Mouse (Mus musculus): ENCODE measurements around the gene Zfand2a.

Zfand2a gene

DNA sequence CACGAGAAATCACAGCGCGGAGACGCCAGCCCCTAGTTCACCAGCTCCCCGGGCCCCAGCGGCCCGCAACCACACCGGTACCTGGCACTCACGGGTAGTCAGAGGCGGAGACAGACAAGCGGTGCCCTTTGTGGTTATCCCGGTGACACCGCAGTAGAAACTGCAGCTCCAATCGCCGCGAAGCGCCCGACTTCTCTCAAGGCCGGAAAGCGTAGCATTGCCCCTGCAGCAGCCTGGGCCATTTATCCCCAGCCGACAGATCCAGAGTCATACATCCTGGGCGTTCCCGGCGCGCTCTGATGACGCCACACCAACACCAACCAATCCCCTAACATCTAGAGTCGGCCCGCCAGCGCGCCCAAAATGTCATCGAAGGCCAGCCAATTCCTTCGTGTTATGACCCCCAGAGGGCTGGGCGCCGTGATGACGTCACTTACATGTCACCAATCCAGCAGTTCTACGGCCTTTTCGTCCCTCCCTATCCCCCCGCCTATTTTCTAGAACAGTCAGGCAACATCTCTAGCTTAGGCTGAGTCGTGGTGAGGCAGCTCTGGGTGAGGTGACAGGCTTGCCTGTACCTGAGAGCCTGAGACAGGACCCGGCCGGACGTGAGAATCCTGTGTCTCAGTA lies at the start of gene Zfand2a:
Gene Zfand2a (minus strand): TSS at position 365 of the 630 bp plus-strand sequence.
- in situ Hi-C loops (cut with MboI; ENCODE audit: low sequenced_read_pairs): no loop called here

DNA sequence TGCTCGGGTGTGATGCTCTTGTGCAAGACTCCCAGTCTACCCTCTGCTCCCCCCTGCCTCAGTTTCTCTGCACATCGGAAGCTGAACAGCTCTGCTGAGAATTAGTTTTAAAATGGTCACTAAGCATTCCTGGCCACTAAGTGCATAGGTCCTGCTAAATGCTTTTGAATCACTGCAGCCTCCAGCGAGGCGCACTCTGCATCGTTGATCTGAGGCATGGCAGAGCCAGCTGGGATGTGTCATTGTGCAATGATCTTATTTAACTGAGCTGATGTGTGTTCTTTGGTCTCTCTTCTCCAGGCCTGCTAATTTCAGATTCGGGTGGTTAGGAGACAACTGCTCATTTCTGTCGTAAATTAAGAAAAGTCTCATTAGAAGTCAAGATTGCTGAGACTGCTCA lies 44.5 kb upstream of the Zfand2a start:
- in situ Hi-C loops (cut with MboI; ENCODE audit: low sequenced_read_pairs): no loop called here

DNA sequence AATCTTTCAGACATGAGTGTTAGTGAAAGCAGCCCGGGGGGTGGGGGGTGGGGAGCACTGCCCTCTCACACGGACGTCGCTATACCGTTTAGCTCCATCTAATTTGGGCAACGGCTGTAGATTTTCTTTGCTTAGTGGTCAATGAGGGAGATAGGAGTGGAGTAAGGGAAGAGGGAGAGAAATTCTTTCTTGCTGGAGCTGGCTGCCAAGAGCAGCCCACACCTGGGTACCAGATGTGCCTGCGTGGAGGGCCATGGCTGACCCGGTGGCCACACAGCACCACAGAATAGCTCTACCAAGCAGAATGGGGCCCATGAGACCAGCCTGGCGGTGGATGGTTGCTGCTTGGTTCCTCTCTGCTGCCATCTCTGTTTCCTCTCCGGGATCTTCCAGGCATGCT lies 37.6 kb upstream of the Zfand2a start:
- in situ Hi-C loops (cut with MboI; ENCODE audit: low sequenced_read_pairs): no loop called here

DNA sequence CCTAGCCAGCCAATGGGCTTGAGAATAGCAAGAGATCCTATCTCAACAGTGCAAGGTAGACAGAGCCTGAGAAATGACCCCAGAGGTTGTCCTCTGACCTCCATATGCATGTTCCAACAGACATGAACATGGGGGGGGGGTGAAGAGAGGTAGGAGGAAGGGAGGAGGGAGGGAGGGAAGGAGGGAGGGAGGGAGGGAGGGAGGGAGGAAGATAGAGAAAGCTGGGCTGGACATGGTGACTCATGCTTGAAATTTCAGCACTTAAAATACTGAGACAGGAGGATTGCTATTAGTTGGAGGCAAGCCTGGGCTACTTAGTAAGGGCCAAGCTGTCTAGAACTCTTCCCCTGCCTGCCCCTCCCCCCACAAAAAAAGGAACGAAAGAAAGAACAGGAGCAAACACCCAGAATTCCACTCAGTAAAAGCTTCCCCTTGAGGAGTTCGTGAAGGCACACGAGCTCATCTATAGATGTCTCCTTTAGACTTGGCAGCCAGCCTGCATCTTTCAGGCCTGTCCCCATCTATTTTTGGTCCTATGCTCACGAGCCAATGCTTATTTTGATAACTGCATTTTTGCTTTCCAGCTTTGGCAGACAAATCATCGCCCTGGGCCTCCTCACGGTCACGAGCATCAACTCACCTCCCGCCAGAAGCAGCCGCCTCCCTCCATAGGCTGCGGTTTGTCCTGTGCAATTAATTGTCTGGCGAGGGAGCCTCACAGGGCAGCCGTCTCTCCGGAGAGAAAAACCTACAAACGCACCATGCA lies 35.9 kb upstream of the Zfand2a start:
- in situ Hi-C loops (cut with MboI; ENCODE audit: low sequenced_read_pairs): no loop called here

GRCm38 (mm10) chr5:139516281-139516680 lies 31.9 kb upstream of the Zfand2a start:
- in situ Hi-C loops (cut with MboI; ENCODE audit: low sequenced_read_pairs): no loop called here

GRCm38 (mm10) chr5:139512201-139512600 lies 27.9 kb upstream of the Zfand2a start:
- in situ Hi-C loops (cut with MboI; ENCODE audit: low sequenced_read_pairs): no loop called here

DNA sequence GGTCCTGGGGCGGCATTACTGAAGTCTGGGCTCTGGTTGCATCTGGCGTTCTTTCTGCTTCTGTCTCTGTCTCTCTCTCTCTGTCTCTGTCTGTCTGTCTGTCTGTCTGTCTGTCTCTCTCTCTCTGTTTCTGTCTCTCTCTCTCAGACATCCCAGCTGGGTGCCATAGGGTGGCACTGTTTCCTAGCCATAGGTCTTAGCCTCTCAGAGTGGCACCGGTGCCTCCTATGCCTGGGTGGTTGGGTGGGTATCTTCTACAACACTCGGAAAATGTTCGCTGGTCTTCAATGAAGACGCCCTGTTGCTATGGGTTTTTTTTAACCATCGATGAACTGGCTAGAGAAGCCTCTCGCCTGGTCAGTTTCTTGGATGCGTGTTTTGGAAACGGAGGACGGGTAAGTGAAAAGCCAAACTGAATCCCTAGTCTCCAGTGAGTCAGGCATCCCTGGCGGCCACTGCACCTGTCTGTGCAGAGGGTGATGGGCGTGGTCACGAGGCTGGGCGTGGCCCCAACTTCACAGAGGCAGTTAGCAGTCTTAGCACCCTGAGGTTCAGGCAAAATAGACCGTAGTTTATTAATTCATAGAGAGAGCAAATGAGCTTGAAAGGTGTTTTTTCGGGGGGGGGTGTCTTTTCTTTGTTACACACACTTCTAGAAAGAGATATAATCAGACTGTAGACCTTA lies 26.5 kb upstream of the Zfand2a start:
- in situ Hi-C loops (cut with MboI; ENCODE audit: low sequenced_read_pairs): no loop called here

GRCm38 (mm10) chr5:139506207-139506606 lies 21.9 kb upstream of the Zfand2a start:
- in situ Hi-C loops (cut with MboI; ENCODE audit: low sequenced_read_pairs): loop anchor here (10.0 kb wide), 1 partner anchor 141 kb away; no protein-coding TSS in a partner anchor

DNA sequence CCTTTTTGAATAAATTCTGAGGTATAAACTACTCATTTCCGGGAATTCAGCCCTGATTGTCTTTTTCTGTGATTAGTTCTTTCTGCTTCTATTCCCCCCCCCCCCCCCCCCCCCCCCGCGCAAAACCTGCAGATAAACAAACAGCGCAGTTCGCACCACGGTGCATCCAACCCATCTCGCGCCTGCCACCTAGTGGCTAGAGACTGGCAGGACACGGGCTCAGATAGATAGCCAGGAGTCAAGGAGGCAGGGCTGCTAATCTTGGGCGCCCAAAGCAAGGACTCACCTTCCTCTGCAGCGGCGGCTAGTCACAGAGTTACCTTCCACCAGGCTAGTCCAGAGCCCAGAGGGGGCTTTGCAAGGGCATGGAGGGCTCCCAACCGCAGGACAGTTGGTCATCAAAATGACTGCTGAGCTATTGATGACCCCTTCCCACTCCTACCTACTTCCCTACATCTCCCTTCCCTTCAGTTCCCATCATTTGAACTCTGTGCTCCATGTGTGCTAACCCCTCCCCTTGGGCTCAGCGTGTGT lies 20.8 kb upstream of the Zfand2a start:
- in situ Hi-C loops (cut with MboI; ENCODE audit: low sequenced_read_pairs): loop anchor here (10.0 kb wide), 1 partner anchor 140 kb away; no protein-coding TSS in a partner anchor

DNA sequence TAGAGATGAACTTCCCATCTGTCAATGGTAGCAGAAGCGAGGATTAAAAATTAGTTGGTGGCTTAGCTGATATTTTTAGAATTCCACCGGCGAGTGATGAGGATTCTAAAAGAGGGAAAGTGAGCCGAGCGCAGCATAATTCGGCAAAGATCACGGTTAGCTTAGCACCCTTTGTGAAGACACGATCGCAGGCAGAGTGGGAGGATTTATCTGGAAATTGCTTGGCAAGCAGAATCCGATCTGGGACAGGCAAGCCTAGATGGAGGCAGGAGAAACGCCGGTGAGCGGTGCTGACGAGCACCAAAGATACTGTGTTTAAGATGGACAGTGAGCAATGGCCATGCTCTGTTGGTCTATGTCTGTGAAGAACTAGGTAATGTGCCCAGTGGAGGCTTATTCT lies 17.9 kb upstream of the Zfand2a start:
- in situ Hi-C loops (cut with MboI; ENCODE audit: low sequenced_read_pairs): loop anchor here (10.0 kb wide), 1 partner anchor 137 kb away; no protein-coding TSS in a partner anchor

DNA sequence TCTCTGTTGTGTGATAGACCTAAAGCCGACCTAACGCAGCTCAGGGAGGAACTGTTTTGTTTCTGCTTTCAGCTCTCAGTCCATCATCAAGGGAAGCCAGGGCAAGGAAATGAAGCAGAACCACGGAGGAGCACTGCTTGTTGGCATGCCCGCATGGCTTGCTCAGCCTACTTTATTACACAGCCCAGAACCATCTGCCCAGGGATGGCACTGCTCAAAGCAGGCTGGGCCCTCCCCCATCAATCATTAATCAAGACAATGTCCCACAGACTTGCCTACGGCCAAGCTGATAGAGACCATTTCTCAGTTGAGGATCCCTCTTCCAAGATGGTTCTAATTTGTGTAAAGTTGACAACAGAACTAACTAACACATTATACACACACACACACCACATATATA lies 14.4 kb upstream of the Zfand2a start:
- in situ Hi-C loops (cut with MboI; ENCODE audit: low sequenced_read_pairs): no loop called here

DNA sequence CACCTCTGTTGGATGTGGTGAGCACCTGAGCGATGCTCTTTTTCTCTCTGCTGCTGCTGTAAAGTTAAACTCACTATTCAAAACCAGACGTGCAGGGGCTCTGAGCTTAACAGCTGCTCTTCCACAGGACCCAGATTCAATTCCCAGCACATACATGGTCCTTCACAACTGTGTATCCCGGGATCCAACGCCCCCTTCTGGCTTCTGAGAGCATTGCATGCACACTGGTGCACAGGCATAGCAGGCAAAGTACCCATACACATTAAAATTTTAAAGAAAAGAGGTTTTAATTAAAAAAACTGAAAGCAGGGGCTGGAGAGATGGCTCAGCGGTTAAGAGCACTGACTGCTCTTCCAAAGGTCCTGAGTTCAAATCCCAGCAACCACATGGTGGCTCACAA lies 12.6 kb upstream of the Zfand2a start:
- in situ Hi-C loops (cut with MboI; ENCODE audit: low sequenced_read_pairs): no loop called here

- in situ Hi-C loops (cut with MboI; ENCODE audit: low sequenced_read_pairs): no loop called here
Measured at GRCm38 (mm10) chr5:139495019-139495669, 10.8 kb upstream of the Zfand2a start.

- in situ Hi-C loops (cut with MboI; ENCODE audit: low sequenced_read_pairs): no loop called here
Measured at GRCm38 (mm10) chr5:139493690-139494089, 9.3 kb upstream of the Zfand2a start.

DNA sequence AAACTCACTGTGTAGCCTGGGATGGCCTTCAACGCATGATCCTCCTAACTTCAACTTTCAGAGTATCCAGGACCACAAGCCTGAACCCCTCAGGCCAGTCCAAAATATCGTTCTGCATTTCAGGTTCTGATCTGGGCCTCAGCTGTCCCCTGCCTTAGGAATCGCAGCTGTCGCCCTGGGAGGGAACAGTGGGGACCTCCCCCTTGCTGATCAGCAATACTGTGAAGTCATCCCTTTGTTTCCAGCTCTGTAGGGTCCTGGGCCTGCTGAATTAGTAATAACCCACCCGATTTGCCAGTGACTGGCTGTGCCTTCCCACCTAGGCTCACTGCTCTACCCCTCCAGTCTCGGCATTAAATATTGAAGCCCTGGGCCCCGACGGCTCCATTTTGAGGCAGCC lies 7.0 kb upstream of the Zfand2a start:
- in situ Hi-C loops (cut with MboI; ENCODE audit: low sequenced_read_pairs): no loop called here

DNA sequence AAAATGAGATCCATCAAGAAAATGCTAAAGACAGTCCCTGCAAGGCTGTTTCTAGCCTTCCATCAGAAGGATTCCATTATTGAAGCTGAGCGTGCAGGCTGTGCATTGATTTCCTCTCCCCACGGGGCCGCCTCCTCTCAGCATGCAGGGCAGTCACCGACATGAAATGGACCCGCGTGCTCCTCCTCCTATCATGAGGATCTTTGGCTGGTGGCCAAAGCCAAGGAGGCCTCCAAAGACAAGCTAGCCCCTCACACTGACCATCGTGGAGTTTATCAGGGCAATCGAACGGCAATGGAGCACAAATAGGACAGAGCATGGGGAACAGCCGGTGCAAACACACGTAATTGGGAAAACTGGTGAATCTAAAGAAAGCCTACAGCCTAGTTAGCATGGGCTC lies 5.8 kb upstream of the Zfand2a start:
- in situ Hi-C loops (cut with MboI; ENCODE audit: low sequenced_read_pairs): no loop called here

DNA sequence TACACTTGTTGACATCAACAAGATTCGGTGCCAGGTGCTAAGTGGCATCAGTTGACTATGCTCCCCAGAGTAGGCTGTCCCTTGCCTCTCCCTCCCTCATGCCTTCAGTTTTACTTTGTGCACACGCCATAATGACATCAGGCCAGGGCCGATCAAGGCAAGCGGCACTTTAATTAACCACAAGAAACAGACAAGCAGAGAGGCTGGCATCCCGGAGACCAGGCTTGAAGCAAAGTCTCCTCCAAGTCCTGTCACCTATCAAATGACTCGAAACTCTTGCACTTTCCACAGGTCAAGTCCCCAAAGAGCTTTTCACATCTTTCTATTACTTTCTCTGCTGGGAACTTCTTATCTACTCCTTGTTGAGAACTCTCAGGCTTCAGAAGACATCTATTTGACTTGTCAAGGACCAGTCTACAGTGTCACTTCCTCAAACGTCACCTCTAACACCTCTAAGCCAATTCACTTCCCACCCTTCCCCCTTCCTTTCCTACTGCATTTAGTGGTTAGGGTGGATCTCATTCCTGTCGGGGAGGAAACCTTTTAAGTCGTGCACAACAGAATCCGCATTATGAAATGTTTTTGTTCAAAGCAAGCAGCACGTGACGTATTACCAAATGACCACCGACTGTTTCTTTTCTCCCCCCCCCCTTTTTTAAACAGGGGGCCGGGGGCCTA lies 1.0 kb downstream of the Zfand2a start:
- in situ Hi-C loops (cut with MboI; ENCODE audit: low sequenced_read_pairs): no loop called here

- in situ Hi-C loops (cut with MboI; ENCODE audit: low sequenced_read_pairs): no loop called here
Measured at GRCm38 (mm10) chr5:139480406-139480805, 3.9 kb downstream of the Zfand2a start.

DNA sequence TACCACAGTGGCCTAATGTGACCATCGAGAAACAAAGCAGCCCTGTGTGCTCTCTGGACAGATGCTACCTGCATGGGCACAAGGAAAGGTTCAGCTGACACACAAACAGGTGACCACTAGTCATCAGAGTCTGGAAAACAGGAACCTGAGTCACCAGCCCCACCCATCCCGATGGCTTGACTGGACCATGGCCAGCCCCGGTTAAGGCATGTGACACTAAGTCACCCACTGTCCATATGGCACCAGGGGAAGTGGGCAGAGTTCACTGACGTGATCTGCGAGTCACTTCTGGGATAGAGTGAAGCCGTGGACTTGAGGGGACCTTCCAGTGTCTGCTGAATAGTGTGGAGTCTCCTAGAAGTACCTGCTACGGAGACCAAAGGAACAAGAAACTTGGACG lies 5.3 kb downstream of the Zfand2a start:
- in situ Hi-C loops (cut with MboI; ENCODE audit: low sequenced_read_pairs): no loop called here

DNA sequence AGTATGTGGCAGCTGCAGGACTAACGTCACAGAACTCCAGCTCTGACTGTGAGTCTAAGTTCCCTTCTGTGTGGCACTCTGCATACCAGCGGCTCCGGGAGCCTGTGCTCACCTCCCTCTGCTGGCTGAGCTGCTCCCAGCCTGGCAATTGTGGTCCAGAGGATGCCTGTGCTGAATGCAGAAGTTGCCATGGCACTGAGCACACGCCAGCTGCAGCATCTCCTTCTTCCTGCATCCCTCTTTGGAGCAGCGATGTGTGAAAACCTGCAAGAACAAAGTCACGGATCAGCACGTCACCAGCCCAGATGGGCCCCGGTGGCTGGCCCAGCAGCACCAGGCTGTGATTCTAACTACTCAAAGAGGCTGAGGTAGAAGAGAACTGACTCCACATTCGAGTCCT lies 9.6 kb downstream of the Zfand2a start:
- in situ Hi-C loops (cut with MboI; ENCODE audit: low sequenced_read_pairs): no loop called here

All from CH12F3 (cell line).